Mouse (Mus musculus): ENCODE results near the gene Slc43a1. TPM values are rescaled to one million over a fixed set of nuclear protein-coding genes. Genes with fewer than 3 reads are reported as not detected.
"Not testable (repeated sequence)": the region's sequence is repeated elsewhere in the genome, so short reads cannot be mapped to it uniquely, and the experiment has no call there.

Gene Slc43a1
- 16.4 and 23.5 TPM in 2 replicates for total RNA-seq (2017)

GRCm38 (mm10) chr2:84838593-84838949 is at the start of gene Slc43a1:
Slc43a1 (plus strand) TSS chr2:84838850.
- no peak for ATAC-seq (replicated peaks in 1 of 2; ENCODE audit: insufficient read depth in 1 of 2, low FRiP score in 2 of 2, low TSS enrichment in 1 of 2, low read depth in 1 of 2, poor library complexity in 2 of 2, severe bottlenecking in 2 of 2)

GRCm38 (mm10) chr2:84790418-84790817 is 48.2 kb upstream of the Slc43a1 start:
- no peak for ATAC-seq (replicated peaks in 1 of 2; ENCODE audit: insufficient read depth in 1 of 2, low FRiP score in 2 of 2, low TSS enrichment in 1 of 2, low read depth in 1 of 2, poor library complexity in 2 of 2, severe bottlenecking in 2 of 2)

GRCm38 (mm10) chr2:84792516-84792915 is 46.1 kb upstream of the Slc43a1 start:
- no peak for ATAC-seq (replicated peaks in 1 of 2; ENCODE audit: insufficient read depth in 1 of 2, low FRiP score in 2 of 2, low TSS enrichment in 1 of 2, low read depth in 1 of 2, poor library complexity in 2 of 2, severe bottlenecking in 2 of 2)

- no peak for ATAC-seq (replicated peaks in 1 of 2; ENCODE audit: insufficient read depth in 1 of 2, low FRiP score in 2 of 2, low TSS enrichment in 1 of 2, low read depth in 1 of 2, poor library complexity in 2 of 2, severe bottlenecking in 2 of 2)
Observed at GRCm38 (mm10) chr2:84793154-84793553, 45.5 kb upstream of the Slc43a1 start.

- ATAC-seq (replicated peaks in 1 of 2; ENCODE audit: insufficient read depth in 1 of 2, low FRiP score in 2 of 2, low TSS enrichment in 1 of 2, low read depth in 1 of 2, poor library complexity in 2 of 2, severe bottlenecking in 2 of 2) = no peak
Observed at GRCm38 (mm10) chr2:84793871-84794270, 44.8 kb upstream of the Slc43a1 start.

- peak; percentile 49 to 58; a peak in 3 of 4 replicates for ATAC-seq (replicated peaks in 1 of 2; ENCODE audit: insufficient read depth in 1 of 2, low FRiP score in 2 of 2, low TSS enrichment in 1 of 2, low read depth in 1 of 2, poor library complexity in 2 of 2, severe bottlenecking in 2 of 2)
Observed at GRCm38 (mm10) chr2:84797833-84798492, 40.7 kb upstream of the Slc43a1 start.

- peak; percentile 66 to 78 for ATAC-seq (replicated peaks in 1 of 2; ENCODE audit: insufficient read depth in 1 of 2, low FRiP score in 2 of 2, low TSS enrichment in 1 of 2, low read depth in 1 of 2, poor library complexity in 2 of 2, severe bottlenecking in 2 of 2)
Observed at GRCm38 (mm10) chr2:84798493-84798921, 40.1 kb upstream of the Slc43a1 start, which contains the start of gene Ube2l6. Ube2l6 (plus strand) TSS chr2:84798828.

GRCm38 (mm10) chr2:84799041-84799561 is 39.5 kb upstream of the Slc43a1 start:
- peak; percentile 67 to 83 for ATAC-seq (replicated peaks in 1 of 2; ENCODE audit: insufficient read depth in 1 of 2, low FRiP score in 2 of 2, low TSS enrichment in 1 of 2, low read depth in 1 of 2, poor library complexity in 2 of 2, severe bottlenecking in 2 of 2)

- peak; percentile 33 to 37; a peak in 1 of 4 replicates for ATAC-seq (replicated peaks in 1 of 2; ENCODE audit: insufficient read depth in 1 of 2, low FRiP score in 2 of 2, low TSS enrichment in 1 of 2, low read depth in 1 of 2, poor library complexity in 2 of 2, severe bottlenecking in 2 of 2)
Observed at GRCm38 (mm10) chr2:84800304-84800703, 38.3 kb upstream of the Slc43a1 start.

- not testable (repeated sequence) for ATAC-seq (replicated peaks in 1 of 2; ENCODE audit: insufficient read depth in 1 of 2, low FRiP score in 2 of 2, low TSS enrichment in 1 of 2, low read depth in 1 of 2, poor library complexity in 2 of 2, severe bottlenecking in 2 of 2)
Observed at GRCm38 (mm10) chr2:84801223-84801622, 37.4 kb upstream of the Slc43a1 start.

- ATAC-seq (replicated peaks in 1 of 2; ENCODE audit: insufficient read depth in 1 of 2, low FRiP score in 2 of 2, low TSS enrichment in 1 of 2, low read depth in 1 of 2, poor library complexity in 2 of 2, severe bottlenecking in 2 of 2) = peak in 1 of 2 experiments; percentile 30; a peak in 1 of 4 replicates
Observed at GRCm38 (mm10) chr2:84803963-84804362, 34.7 kb upstream of the Slc43a1 start.

GRCm38 (mm10) chr2:84806546-84806945 is 32.1 kb upstream of the Slc43a1 start:
- no peak for ATAC-seq (replicated peaks in 1 of 2; ENCODE audit: insufficient read depth in 1 of 2, low FRiP score in 2 of 2, low TSS enrichment in 1 of 2, low read depth in 1 of 2, poor library complexity in 2 of 2, severe bottlenecking in 2 of 2)

GRCm38 (mm10) chr2:84809330-84809729 is 29.3 kb upstream of the Slc43a1 start:
- ATAC-seq (replicated peaks in 1 of 2; ENCODE audit: insufficient read depth in 1 of 2, low FRiP score in 2 of 2, low TSS enrichment in 1 of 2, low read depth in 1 of 2, poor library complexity in 2 of 2, severe bottlenecking in 2 of 2) = no peak

- no peak for ATAC-seq (replicated peaks in 1 of 2; ENCODE audit: insufficient read depth in 1 of 2, low FRiP score in 2 of 2, low TSS enrichment in 1 of 2, low read depth in 1 of 2, poor library complexity in 2 of 2, severe bottlenecking in 2 of 2)
Observed at GRCm38 (mm10) chr2:84810526-84810885, 28.1 kb upstream of the Slc43a1 start.

GRCm38 (mm10) chr2:84810886-84811577 is 27.6 kb upstream of the Slc43a1 start:
- ATAC-seq (replicated peaks in 1 of 2; ENCODE audit: insufficient read depth in 1 of 2, low FRiP score in 2 of 2, low TSS enrichment in 1 of 2, low read depth in 1 of 2, poor library complexity in 2 of 2, severe bottlenecking in 2 of 2) = peak; percentile 62 to 77

GRCm38 (mm10) chr2:84811880-84812279 is 26.8 kb upstream of the Slc43a1 start:
- ATAC-seq (replicated peaks in 1 of 2; ENCODE audit: insufficient read depth in 1 of 2, low FRiP score in 2 of 2, low TSS enrichment in 1 of 2, low read depth in 1 of 2, poor library complexity in 2 of 2, severe bottlenecking in 2 of 2) = peak; percentile 51 to 67

- ATAC-seq (replicated peaks in 1 of 2; ENCODE audit: insufficient read depth in 1 of 2, low FRiP score in 2 of 2, low TSS enrichment in 1 of 2, low read depth in 1 of 2, poor library complexity in 2 of 2, severe bottlenecking in 2 of 2) = no peak
Observed at GRCm38 (mm10) chr2:84812676-84813075, 26.0 kb upstream of the Slc43a1 start.

GRCm38 (mm10) chr2:84819861-84820260 is 18.8 kb upstream of the Slc43a1 start:
- ATAC-seq (replicated peaks in 1 of 2; ENCODE audit: insufficient read depth in 1 of 2, low FRiP score in 2 of 2, low TSS enrichment in 1 of 2, low read depth in 1 of 2, poor library complexity in 2 of 2, severe bottlenecking in 2 of 2) = no peak
